Mouse (Mus musculus) heart, embryonic 14.5 days (tissue): ENCODE data around the gene Mdga1. TPM values are rescaled to one million over a fixed set of nuclear protein-coding genes. Genes with fewer than 3 reads are reported as not detected.

Experiments used
- ATAC-seq: fragments of 200-750 bp; cut with Nextera tagmentation; 2 replicates; pipeline ENCODE4 v1.8.0; 2017; ENCODE audit warnings: low read depth, moderate TSS enrichment; ENCODE audit not compliant: insufficient number of reproducible peaks, insufficient read depth, low FRiP score
- H3K27ac ChIP-seq, 2 experiments: fragments of 200-500 bp in 1 of 2; fragments of 300-500 bp in 1 of 2; sonication (generic) in 1 of 2; replicated peaks in 1 of 2; 2 replicates each; pipeline ENCODE4 v1.5.1; 2012 to 2014; ENCODE audit warnings: low read depth in 2 of 2, low read length in 2 of 2, control low read depth in 1 of 2, mild to moderate bottlenecking in 1 of 2, mixed read lengths in 1 of 2; ENCODE audit not compliant: control insufficient read depth in 1 of 2, insufficient read depth in 1 of 2
- H3K27me3 ChIP-seq: fragments of 300-500 bp; sonication (generic); 2 replicates; pipeline ENCODE4 v1.6.1; 2014; ENCODE audit warnings: mild to moderate bottlenecking, low read length, control low read depth; ENCODE audit not compliant: control insufficient read depth, insufficient read depth
- H3K36me3 ChIP-seq: fragments of 300-500 bp; sonication (generic); 2 replicates; pipeline ENCODE4 v1.6.1; 2014; ENCODE audit warnings: mild to moderate bottlenecking, control low read depth, low read length, mixed read lengths; ENCODE audit not compliant: control insufficient read depth, insufficient read depth
- H3K4me1 ChIP-seq, 2 experiments: fragments of 200-500 bp in 1 of 2; fragments of 300-500 bp in 1 of 2; sonication (generic) in 1 of 2; 2 replicates each; pipeline ENCODE4 v1.6.1; 2012 to 2014; ENCODE audit warnings: low read length in 2 of 2, control low read depth in 1 of 2, mixed read lengths in 1 of 2; ENCODE audit not compliant: control insufficient read depth in 2 of 2, insufficient read depth in 2 of 2
- H3K4me2 ChIP-seq: fragments of 300-500 bp; sonication (generic); 2 replicates; pipeline ENCODE4 v1.6.1; 2014; ENCODE audit warnings: mild to moderate bottlenecking, low read length
- H3K4me3 ChIP-seq, 2 experiments: fragments of 200-500 bp in 1 of 2; fragments of 300-500 bp in 1 of 2; sonication (generic) in 1 of 2; 2 replicates each; pipeline ENCODE4 v1.5.1; 2012 to 2014; ENCODE audit warnings: low read length in 2 of 2, mild to moderate bottlenecking in 2 of 2, control low read depth in 1 of 2, low read depth in 1 of 2, moderate library complexity in 1 of 2; ENCODE audit not compliant: control insufficient read depth in 1 of 2, insufficient read depth in 1 of 2
- H3K9ac ChIP-seq: fragments of 300-500 bp; sonication (generic); 2 replicates; pipeline ENCODE4 v1.6.1; 2014; ENCODE audit warnings: mild to moderate bottlenecking, low read length
- H3K9me3 ChIP-seq: fragments of 300-500 bp; sonication (generic); 2 replicates; pipeline ENCODE4 v1.6.1; 2016; ENCODE audit warnings: low read length, control low read depth; ENCODE audit not compliant: control insufficient read depth
- WGBS: fragments of 180-500 bp; shearing (Covaris S2); extraction: QIAGEN DNeasy Blood & Tissue Kit; methylation state at CpG from one replicate; pipeline ENCODE4 v1.1.7; 2014; 5-methylcytosine and 5-hydroxymethylcytosine counted together
- polyA plus RNA-seq: library from polyadenylated mRNA; unstranded; fragments of >200 nt; fragmentation: Nextera tagmentation; extraction: Ambion mirVana; gene quantifications from 2 replicates; pipeline ENCODE4 v1.2.1, GENCODE M21; 2014

Gene Mdga1
- polyA plus RNA-seq, 1 experiment from 2014 or later = 6.3 TPM

GRCm38 (mm10) chr17:29778021-29778420 lies 191.9 kb downstream of the Mdga1 start:
- no peak overlapping the region for H3K9ac ChIP-seq
- no peaks in the 10 kb centered on the region for H3K9me3 ChIP-seq
- WGBS = 75% methylated on average over 8 of the region's 8 CpGs
- H3K36me3 ChIP-seq = no peaks in the 10 kb centered on the region
- H3K4me2 ChIP-seq = no peak overlapping the region
- no peak overlapping the region for H3K4me3 ChIP-seq
- H3K4me1 ChIP-seq = peaks cover 0 to under 1% of the 10 kb centered on the region in 2 experiments; a peak in 1 of 4 replicates
- H3K27me3 ChIP-seq = no peaks in the 10 kb centered on the region
- ATAC-seq = no peak
- H3K27ac ChIP-seq = no peak overlapping the region

Other genes with a start within 250 kb of the Mdga1 start
- 39.8 and 48.1 TPM in 2 replicates for gene Zfand3, start 34.6 kb upstream of the Mdga1 start, polyA plus RNA-seq